ENCODE assay signal across 19 mouse cellular contexts in the genomic region with DNA sequence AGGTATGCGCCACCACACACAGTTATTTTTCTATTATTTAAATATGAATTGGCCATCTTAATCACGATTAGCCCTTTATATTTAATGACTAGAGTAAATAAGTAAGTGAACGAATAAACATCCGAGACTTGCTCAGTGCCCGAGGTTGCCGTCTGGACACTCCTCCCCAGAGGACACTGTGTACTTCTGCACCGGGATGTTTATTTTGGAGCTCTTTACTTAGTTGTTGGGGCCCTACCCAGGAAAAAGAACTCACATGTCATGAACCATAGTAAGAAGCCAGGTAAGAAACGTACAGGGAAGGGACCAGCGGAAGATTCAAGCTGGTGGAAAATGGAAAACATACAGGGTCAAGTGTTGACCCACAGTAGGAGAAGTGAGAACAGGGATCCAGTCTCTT.
A peak's percentile ranks its signal among the peaks of the same experiment; 100 is the strongest.
DNase-seq lines count a peak whose midpoint lies in the region; ATAC-seq lines count a peak whose summit lies in the region.
"Had no signal": no experiment of that assay in that cellular context is flagged by ENCODE, and none has a peak within 500 bp of the region (broad histone marks: within the 10 kb centered on the region; RNA-seq: fewer than 3 reads in every experiment).

No protein-coding gene starts in this region.

- H3K27me3 ChIP-seq in embryonic facial prominence, embryonic 10.5 days (replicated peaks; ENCODE audit: low read depth, poor library complexity, severe bottlenecking) = no peaks in the 10 kb centered on the region
- no peaks in the 10 kb centered on the region for H3K27me3 ChIP-seq in lung, embryonic 15.5 days
- H3K27me3 ChIP-seq in stomach, embryonic 14.5 days (ENCODE audit: control insufficient read depth, insufficient read depth, low read length) = no peaks in the 10 kb centered on the region
- no peaks in the 10 kb centered on the region for H3K27me3 ChIP-seq in forebrain, embryonic 15.5 days
- H3K27me3 ChIP-seq: forebrain, embryonic 13.5 days; midbrain, embryonic 13.5 days; neural tube, embryonic 12.5 days had no signal

- WGBS in embryonic facial prominence, embryonic 10.5 days = 91% methylated on average over 9 of the region's 9 CpGs
- 64% methylated on average over 9 of the region's 9 CpGs for WGBS in lung, embryonic 15.5 days
- 66% methylated on average over 9 of the region's 9 CpGs for WGBS in stomach, embryonic 14.5 days
- WGBS in forebrain, embryonic 15.5 days = 89% methylated on average over 9 of the region's 9 CpGs

- no peak overlapping the region for H3K4me3 ChIP-seq in embryonic facial prominence, embryonic 10.5 days
- no peak overlapping the region for H3K4me3 ChIP-seq in lung, embryonic 15.5 days
- no peak overlapping the region for H3K4me3 ChIP-seq in stomach, embryonic 14.5 days (ENCODE audit: low read depth, low read length)
- H3K4me3 ChIP-seq in forebrain, embryonic 15.5 days = no peak overlapping the region
- H3K4me3 ChIP-seq: forebrain, embryonic 13.5 days; left cerebral cortex, adult 2 months; limb, embryonic 10.5 days; midbrain, embryonic 13.5 days; neural tube, embryonic 12.5 days had no signal

- H3K27ac ChIP-seq in embryonic facial prominence, embryonic 10.5 days (replicated peaks) = peak overlapping the region; percentile 78; the same call in 1 of the 2 replicates
- H3K27ac ChIP-seq in lung, embryonic 15.5 days = peak overlapping the region; percentile 26
- H3K27ac ChIP-seq in stomach, embryonic 14.5 days (ENCODE audit: low read length) = no peak overlapping the region
- H3K27ac ChIP-seq in forebrain, embryonic 15.5 days (replicated peaks) = no peak overlapping the region
- H3K27ac ChIP-seq: forebrain, embryonic 13.5 days; kidney, postnatal 0 days; left cerebral cortex, adult 2 months; liver, embryonic 14.5 days; midbrain, embryonic 13.5 days; neural tube, embryonic 12.5 days had no signal

- H3K36me3 ChIP-seq in embryonic facial prominence, embryonic 10.5 days (replicated peaks) = no peaks in the 10 kb centered on the region
- H3K36me3 ChIP-seq in lung, embryonic 15.5 days = no peaks in the 10 kb centered on the region
- H3K36me3 ChIP-seq in stomach, embryonic 14.5 days (ENCODE audit: control insufficient read depth, insufficient read depth, low read length) = no peaks in the 10 kb centered on the region
- H3K36me3 ChIP-seq in forebrain, embryonic 15.5 days = no peaks in the 10 kb centered on the region
- H3K36me3 ChIP-seq: limb, embryonic 10.5 days; midbrain, embryonic 13.5 days; neural tube, embryonic 12.5 days had no signal

- H3K9ac ChIP-seq in lung, embryonic 15.5 days = no peak overlapping the region
- no peak overlapping the region for H3K9ac ChIP-seq in stomach, embryonic 14.5 days (replicated peaks; ENCODE audit: low read depth, low read length)
- no peak overlapping the region for H3K9ac ChIP-seq in forebrain, embryonic 15.5 days (replicated peaks)
- H3K9ac ChIP-seq: forebrain, embryonic 13.5 days; liver, embryonic 14.5 days; midbrain, embryonic 13.5 days; neural tube, embryonic 12.5 days had no signal

- no peak for ATAC-seq in lung, embryonic 15.5 days (ENCODE audit: borderline replicate concordance, extremely low read depth, low FRiP score, low TSS enrichment)
- peak; percentile 65; the same call in 1 of the 2 replicates for ATAC-seq in stomach, embryonic 14.5 days (ENCODE audit: insufficient number of reproducible peaks, insufficient read depth, low FRiP score, low read depth)
- no peak for ATAC-seq in forebrain, embryonic 15.5 days (replicated peaks)
- ATAC-seq: forebrain, embryonic 13.5 days; midbrain, embryonic 13.5 days had no signal

- DNase-seq in kidney, adult 9 months = peak; percentile 40
- no peak for DNase-seq in kidney, postnatal 10 days
- DNase-seq in embryonic facial prominence, embryonic 10.5 days (ENCODE audit: low spot score) = no peak
- DNase-seq in retina, postnatal 1 day = no peak
- DNase-seq: adrenal gland, adult 8-10 months; cerebellum, adult 9-10 months; gastrocnemius, postnatal 36 days; right cerebral cortex, adult 18-20 months; thymus, adult 18-20 months had no signal

- peaks cover 19% of the 10 kb centered on the region for H3K4me1 ChIP-seq in embryonic facial prominence, embryonic 10.5 days
- H3K4me1 ChIP-seq in lung, embryonic 15.5 days = peaks cover 14% of the 10 kb centered on the region; the same call in 1 of the 2 replicates
- no peaks in the 10 kb centered on the region for H3K4me1 ChIP-seq in stomach, embryonic 14.5 days (ENCODE audit: control insufficient read depth, insufficient read depth, low read length)
- H3K4me1 ChIP-seq in forebrain, embryonic 15.5 days = no peaks in the 10 kb centered on the region
- H3K4me1 ChIP-seq: forebrain, embryonic 13.5 days; midbrain, embryonic 13.5 days; neural tube, embryonic 12.5 days had no signal

- H3K9me3 ChIP-seq in embryonic facial prominence, embryonic 10.5 days = no peaks in the 10 kb centered on the region
- no peaks in the 10 kb centered on the region for H3K9me3 ChIP-seq in lung, embryonic 15.5 days
- H3K9me3 ChIP-seq in stomach, embryonic 14.5 days (ENCODE audit: control insufficient read depth, low read depth, low read length) = no peaks in the 10 kb centered on the region
- H3K9me3 ChIP-seq in forebrain, embryonic 15.5 days = no peaks in the 10 kb centered on the region
- H3K9me3 ChIP-seq: forebrain, embryonic 13.5 days; limb, embryonic 10.5 days; midbrain, embryonic 13.5 days; neural tube, embryonic 12.5 days had no signal

- no peak overlapping the region for H3K4me2 ChIP-seq in lung, embryonic 15.5 days
- H3K4me2 ChIP-seq in stomach, embryonic 14.5 days (replicated peaks; ENCODE audit: low read depth, low read length) = no peak overlapping the region
- no peak overlapping the region for H3K4me2 ChIP-seq in forebrain, embryonic 15.5 days (replicated peaks)
- H3K4me2 ChIP-seq: forebrain, embryonic 13.5 days; midbrain, embryonic 13.5 days; neural tube, embryonic 12.5 days had no signal

Comparison
In these comparisons a context has a peak if more than half of its experiments do, and no peak if none do; other contexts are left out.
1. H3K27ac ChIP-seq: peak in embryonic facial prominence, embryonic 10.5 days (single experiment) and lung, embryonic 15.5 days (single experiment); none in stomach, embryonic 14.5 days (single experiment) and forebrain, embryonic 15.5 days (single experiment).